Mouse (Mus musculus) ES-E14 (cell line): ENCODE measurements around the gene Crebl2. TPM values are rescaled to one million over a fixed set of nuclear protein-coding genes. Genes with fewer than 3 reads are reported as not detected.

Experiments
- DNase-seq: peaks from one replicate; pipeline ENCODE4 v3.0.0-alpha.2; 2013; ENCODE audit warnings: low read depth, low spot score
- H3K27ac ChIP-seq: 2 replicates; pipeline ENCODE4 v1.5.1; 2012; ENCODE audit warnings: low read depth, mild to moderate bottlenecking, low read length, moderate library complexity, mixed read lengths; ENCODE audit not compliant: poor library complexity, insufficient read depth, severe bottlenecking
- H3K36me3 ChIP-seq: 2 replicates; pipeline ENCODE4 v1.6.1; 2012; ENCODE audit warnings: mild to moderate bottlenecking, low read length, moderate library complexity, mixed read lengths; ENCODE audit not compliant: control insufficient read depth, poor library complexity, insufficient read depth, severe bottlenecking
- H3K4me1 ChIP-seq, 2 experiments: fragments of 150-350 bp in 1 of 2; sonication (generic) in 1 of 2; 2 replicates each; pipeline ENCODE4 v1.6.1; 2012; ENCODE audit warnings: low read length in 2 of 2, mild to moderate bottlenecking in 1 of 2, mixed read lengths in 1 of 2; ENCODE audit not compliant: control insufficient read depth in 2 of 2, insufficient read depth in 2 of 2, poor library complexity in 1 of 2
- H3K4me3 ChIP-seq, 2 experiments: fragments of 150-350 bp in 1 of 2; sonication (generic) in 1 of 2; 2 replicates each; pipeline ENCODE4 v1.5.1; 2012; ENCODE audit warnings: low read length in 2 of 2, low read depth in 1 of 2, mild to moderate bottlenecking in 1 of 2, mixed read lengths in 1 of 2; ENCODE audit not compliant: insufficient read depth in 1 of 2, poor library complexity in 1 of 2, severe bottlenecking in 1 of 2
- H3K9ac ChIP-seq: 2 replicates; pipeline ENCODE4 v1.6.1; 2012; ENCODE audit warnings: low read depth, mild to moderate bottlenecking, low read length, mixed read lengths; ENCODE audit not compliant: poor library complexity, insufficient read depth, severe bottlenecking
- H3K9me3 ChIP-seq: fragments of 150-350 bp; sonication (generic); 2 replicates; pipeline ENCODE4 v1.6.1; 2012; ENCODE audit warnings: low read depth, mild to moderate bottlenecking, low read length; ENCODE audit not compliant: control insufficient read depth, insufficient read depth
- CHD2 ChIP-seq: IDR thresholded peaks from 2 replicates; pipeline ENCODE4 v1.6.1; 2014; ENCODE audit warnings: mild to moderate bottlenecking, low read depth, low read length, inconsistent platforms
- HCFC1 ChIP-seq: IDR thresholded peaks from 2 replicates; pipeline ENCODE4 v1.6.1; 2012; ENCODE audit warnings: low read length, inconsistent platforms, borderline replicate concordance; ENCODE audit not compliant: insufficient read depth
- MAFK ChIP-seq: IDR thresholded peaks from 2 replicates; pipeline ENCODE4 v1.6.1; 2014; ENCODE audit warnings: mild to moderate bottlenecking, low read depth, low read length, inconsistent platforms; ENCODE audit not compliant: insufficient read depth
- ZC3H11A ChIP-seq: IDR thresholded peaks from 2 replicates; pipeline ENCODE4 v1.6.1; 2012; ENCODE audit warnings: low read depth, mild to moderate bottlenecking, inconsistent platforms, low read length, borderline replicate concordance
- ZNF384 ChIP-seq: IDR thresholded peaks from 2 replicates; pipeline ENCODE4 v1.6.1; 2012; ENCODE audit warnings: low read depth, low read length, inconsistent platforms
- in situ Hi-C, 2 experiments: fragments of 600-800 bp; cut with MboI; formaldehyde crosslinking; loops; one replicate each; pipeline ENCODE4 v1.15.1; 2025; ENCODE audit warnings: low sequenced_read_pairs in 2 of 2, inconsistent platforms in 1 of 2; ENCODE audit not compliant: unreplicated experiment in 2 of 2
- total RNA-seq: library from RNA; depleted of rRNA; stranded (reverse); fragments of 300-350 nt; gene quantifications from 2 replicates; pipeline ENCODE4 v1.2.3, GENCODE M21; 2012

The Crebl2 gene
- total RNA-seq, 1 experiment: 4.3 TPM

DNA sequence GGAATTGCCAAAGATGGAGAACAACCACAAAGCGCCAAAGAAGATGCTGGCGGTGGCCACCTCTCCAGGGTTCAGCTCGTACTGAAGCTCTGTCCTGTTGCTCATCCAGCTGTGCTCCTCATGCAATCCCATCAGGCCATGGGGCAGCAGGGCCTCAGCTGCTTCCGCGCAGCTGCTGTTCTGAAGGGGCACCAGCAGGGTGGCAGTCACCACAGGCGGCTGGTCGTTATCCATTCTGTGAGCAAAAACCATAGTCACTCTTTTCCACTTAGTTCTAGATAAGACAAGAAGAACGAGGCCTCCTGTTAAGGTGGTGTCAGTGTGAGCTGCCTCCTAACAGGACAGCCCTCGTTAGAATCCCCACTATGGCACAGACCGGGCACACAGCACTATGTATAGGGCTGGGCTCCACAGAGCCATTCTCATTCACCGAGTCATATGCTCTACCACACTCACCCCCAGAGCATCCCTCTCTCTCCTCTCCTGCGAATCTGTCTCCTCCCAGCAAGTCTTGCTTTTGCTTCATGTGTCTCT, 40.3 kb downstream of the Crebl2 start:
- H3K9ac ChIP-seq: no peak overlapping the region
- no peaks in the 10 kb centered on the region for H3K9me3 ChIP-seq
- peaks cover 0 to 3% of the 10 kb centered on the region in 2 experiments; a peak in 1 of 4 replicates for H3K4me1 ChIP-seq
- in situ Hi-C loops: no loop called here
- H3K27ac ChIP-seq: no peak overlapping the region
- no peak for DNase-seq
- H3K4me3 ChIP-seq: peak overlapping the region in 1 of 2 experiments; percentile 24; a peak in 2 of 4 replicates
- no peak for TF ChIP-seq ZC3H11A
- peaks cover 9% of the 10 kb centered on the region; the same call in 1 of the 2 replicates for H3K36me3 ChIP-seq

DNA sequence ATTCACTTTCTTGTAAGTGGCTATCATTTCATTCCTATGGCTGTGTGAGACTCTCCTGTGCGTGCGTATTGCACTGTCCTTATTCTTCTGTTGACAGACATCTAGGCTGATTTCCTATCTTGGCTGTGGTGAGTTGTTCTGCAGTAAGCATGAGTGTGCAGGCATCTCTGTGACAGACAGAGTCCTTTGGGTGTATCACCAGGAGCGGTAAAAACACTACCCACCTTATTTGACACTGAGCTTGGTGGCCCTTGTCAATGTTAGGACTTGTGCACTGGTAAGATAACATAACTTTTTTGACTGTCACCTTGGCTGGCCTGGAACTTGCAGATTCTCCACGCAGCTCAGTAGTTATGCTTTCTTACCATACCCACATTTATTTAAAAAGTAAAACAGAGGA, 40.9 kb downstream of the Crebl2 start:
- Histone ChIP-seq H3K9me3 (no peaks in the 10 kb centered on the region), H3K27ac (no peak overlapping the region), H3K4me3 (no peak overlapping the region), H3K36me3 (peaks cover 9% of the 10 kb centered on the region; the same call in 1 of the 2 replicates), H3K9ac (no peak overlapping the region), H3K4me1 (peaks cover 0 to 3% of the 10 kb centered on the region in 2 experiments; a peak in 1 of 4 replicates)
- no peak for TF ChIP-seq MAFK
- no peak for TF ChIP-seq ZNF384
- TF ChIP-seq CHD2: no peak
- TF ChIP-seq ZC3H11A: no peak
- TF ChIP-seq HCFC1: no peak
- no peak for DNase-seq
- in situ Hi-C loops: no loop called here

DNA sequence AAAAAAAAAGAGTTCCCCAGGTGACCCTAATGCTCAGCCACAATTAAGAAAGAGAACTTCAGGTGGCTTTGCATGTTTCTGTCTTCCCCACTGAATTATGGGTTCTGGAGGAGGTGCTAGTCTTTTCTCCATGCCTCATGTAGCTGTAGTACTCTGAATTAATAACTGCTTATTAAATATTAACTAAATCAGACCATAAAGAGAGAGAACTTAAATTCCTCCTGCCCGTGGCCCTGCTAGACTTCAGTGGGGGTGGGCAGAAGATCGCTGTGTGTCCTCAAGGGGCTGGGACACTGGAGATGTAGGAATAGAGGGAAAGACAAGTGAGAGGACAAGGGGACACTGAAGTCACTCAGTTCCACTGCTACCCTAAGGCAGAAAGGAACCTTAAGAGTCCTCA, 42.3 kb downstream of the Crebl2 start:
- H3K9me3 ChIP-seq: no peaks in the 10 kb centered on the region
- no peak overlapping the region for H3K9ac ChIP-seq
- H3K36me3 ChIP-seq: peaks cover 10% of the 10 kb centered on the region; the same call in 1 of the 2 replicates
- no peak overlapping the region for H3K4me3 ChIP-seq
- in situ Hi-C loops: no loop called here
- peaks cover 0 to 3% of the 10 kb centered on the region in 2 experiments; a peak in 1 of 4 replicates for H3K4me1 ChIP-seq
- no peak overlapping the region for H3K27ac ChIP-seq
- TF ChIP-seq ZNF384 (no peak), ZC3H11A (no peak), HCFC1 (no peak), CHD2 (no peak), MAFK (no peak)
- no peak for DNase-seq

DNA sequence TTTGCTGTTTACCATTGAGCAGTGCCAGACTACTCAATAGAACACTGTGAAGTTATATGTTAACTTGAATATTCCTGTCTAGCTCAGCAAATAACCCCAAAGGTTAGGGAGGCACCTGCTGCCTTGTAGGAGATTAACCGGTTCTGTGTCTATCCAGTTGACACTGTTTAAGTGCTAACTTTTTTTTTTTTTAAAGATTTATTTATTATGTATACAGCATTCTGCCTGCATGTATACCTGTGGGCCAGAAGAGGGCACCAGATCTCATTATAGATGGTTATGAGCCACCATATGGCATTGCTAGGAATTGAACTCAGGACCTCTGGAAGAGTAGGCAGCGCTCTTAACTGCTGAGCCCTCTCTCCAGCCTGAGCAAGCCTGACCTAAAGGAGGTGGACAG, 43.1 kb downstream of the Crebl2 start:
- no peak for DNase-seq
- Histone ChIP-seq H3K9me3 (no peaks in the 10 kb centered on the region), H3K36me3 (peaks cover 10% of the 10 kb centered on the region; the same call in 1 of the 2 replicates)

DNA sequence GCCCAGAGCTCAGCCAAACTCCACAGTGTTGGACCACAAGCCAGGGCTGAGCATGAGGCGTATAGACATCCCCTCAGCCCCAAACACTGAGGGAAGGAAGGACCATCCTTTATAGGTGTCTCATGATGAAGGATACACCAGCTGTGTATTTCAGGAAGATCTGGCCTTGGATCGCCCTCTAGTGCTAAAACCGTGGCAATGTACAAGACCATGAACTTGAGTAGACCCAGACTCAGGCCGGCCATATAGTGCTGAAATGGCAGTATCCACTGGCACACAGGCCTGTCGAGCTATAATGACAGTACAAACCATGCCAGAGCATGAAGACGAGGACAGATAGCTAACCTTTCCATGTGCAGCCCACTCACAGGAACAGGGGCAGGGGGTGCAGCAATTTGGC, 46.8 kb downstream of the Crebl2 start:
- in situ Hi-C loops: no loop called here
- no peak for DNase-seq
- TF ChIP-seq CHD2 (no peak), HCFC1 (no peak), MAFK (no peak), ZNF384 (no peak), ZC3H11A (0 out of 2 replicates have a peak, but pooled peaks have one; percentile 14)
- Histone ChIP-seq H3K27ac (no peak overlapping the region), H3K9ac (no peak overlapping the region), H3K36me3 (0 out of 2 replicates have a peak, but pooled peaks cover 2% of the 10 kb centered on the region), H3K4me1 (no peaks in the 10 kb centered on the region), H3K4me3 (no peak overlapping the region), H3K9me3 (no peaks in the 10 kb centered on the region)

More for the DNA sequence above, 43.1 kb downstream of the Crebl2 start:
- Histone ChIP-seq H3K4me3 (no peak overlapping the region), H3K4me1 (peaks cover 0 to 3% of the 10 kb centered on the region in 2 experiments; a peak in 1 of 4 replicates), H3K27ac (no peak overlapping the region), H3K9ac (no peak overlapping the region)
- TF ChIP-seq ZNF384 (peak; percentile 66; the same call in 1 of the 2 replicates), ZC3H11A (no peak), MAFK (no peak), HCFC1 (no peak), CHD2 (no peak)
- in situ Hi-C loops: no loop called here
